Mouse (Mus musculus): ENCODE data around the gene Hvcn1.

DNA sequence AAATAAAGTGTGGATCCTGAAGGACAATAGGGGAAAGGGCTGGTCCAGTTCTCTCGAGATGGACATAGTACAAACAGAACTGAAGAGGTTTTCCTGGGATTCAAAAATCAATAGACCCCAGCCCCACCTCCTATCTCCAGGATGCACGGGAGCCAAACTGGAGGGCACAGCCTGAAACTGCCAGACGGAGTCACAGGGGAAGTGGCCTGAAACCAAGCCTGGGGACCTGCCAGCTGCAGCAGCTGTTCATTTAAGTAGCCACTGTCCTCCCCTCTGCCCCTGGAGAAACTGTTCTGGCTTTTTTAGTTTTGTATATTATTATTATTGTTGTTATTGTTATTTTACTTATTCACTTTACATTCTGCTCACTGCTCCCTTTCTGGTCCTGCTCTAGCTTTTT is 17.5 kb upstream of the Hvcn1 start:
- TF ChIP-seq CTCF (IDR thresholded peaks at IDR 0.05; ENCODE audit: control insufficient read depth, insufficient read depth, insufficient replicate concordance, low read depth, low read length): no peak
- TF ChIP-seq POLR2A (IDR thresholded peaks at IDR 0.05; ENCODE audit: control insufficient read depth, low read depth, low read length): no peak
